Mouse (Mus musculus): Measurements from ENCODE around the gene Tfcp2l1.
"Not testable (repeated sequence)": the region's sequence is repeated elsewhere in the genome, so short reads cannot be mapped to it uniquely, and the experiment has no call there.

Tfcp2l1 gene

GRCm38 (mm10) chr1:118627781-118628464 lies at the start of gene Tfcp2l1:
Tfcp2l1 (plus strand) TSS chr1:118627945.
- in situ Hi-C loops (cut with MboI; ENCODE audit: unreplicated experiment in 2 of 2): no loop called here

DNA sequence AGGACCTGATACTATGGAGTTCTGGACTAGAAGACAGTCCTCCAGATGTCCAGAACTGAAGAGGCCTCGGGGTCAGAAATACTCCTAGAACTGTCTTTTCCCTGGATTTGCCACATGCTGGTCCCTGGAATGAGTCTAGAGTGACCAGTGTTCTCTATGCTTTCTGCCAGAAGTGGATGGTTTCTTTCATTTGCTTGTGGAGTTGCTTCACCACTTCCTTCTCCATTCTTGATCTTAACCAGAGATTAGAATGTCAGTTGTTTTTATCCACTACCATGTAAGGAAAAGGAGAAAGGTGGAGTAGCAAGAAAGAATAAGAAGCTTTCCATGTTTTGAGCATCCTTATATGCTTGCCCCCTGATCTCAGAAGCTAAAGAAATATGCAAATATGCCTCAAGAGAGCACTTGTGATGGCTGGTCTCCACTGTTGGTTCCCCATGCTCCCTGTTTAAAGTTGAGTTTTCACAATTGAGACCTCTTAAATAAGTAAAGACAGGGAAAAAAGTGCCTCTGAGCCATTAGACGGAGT lies 47.5 kb upstream of the Tfcp2l1 start:
- in situ Hi-C loops (cut with MboI; ENCODE audit: unreplicated experiment in 2 of 2): no loop called here

GRCm38 (mm10) chr1:118581179-118581578 lies 46.6 kb upstream of the Tfcp2l1 start:
- in situ Hi-C loops (cut with MboI; ENCODE audit: unreplicated experiment in 2 of 2): no loop called here

GRCm38 (mm10) chr1:118589721-118590120 lies 38.0 kb upstream of the Tfcp2l1 start:
- in situ Hi-C loops (cut with MboI; ENCODE audit: unreplicated experiment in 2 of 2): no loop called here

- in situ Hi-C loops (cut with MboI; ENCODE audit: unreplicated experiment in 2 of 2): no loop called here
These were observed 34.8 kb upstream of the Tfcp2l1 start for GRCm38 (mm10) chr1:118592933-118593332.

DNA sequence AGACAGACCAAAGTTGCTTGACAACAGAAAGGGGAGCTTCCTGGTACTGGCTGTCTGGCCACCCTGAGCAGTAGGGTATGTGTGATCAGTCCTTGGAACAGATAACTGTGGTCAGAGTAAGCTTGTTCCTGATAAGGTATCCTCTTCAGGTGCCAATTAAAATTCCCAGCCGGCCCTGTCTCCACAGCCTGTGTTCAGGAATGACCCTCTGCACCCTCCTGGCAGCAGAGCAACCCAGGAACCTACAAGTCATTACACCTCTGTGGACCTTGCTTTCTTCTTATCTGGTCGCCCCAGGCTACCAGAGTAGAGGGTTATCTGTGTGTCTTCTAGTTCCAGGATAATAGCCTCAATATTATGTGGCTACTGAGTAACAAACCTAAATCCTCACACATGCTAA lies 32.4 kb upstream of the Tfcp2l1 start:
- in situ Hi-C loops (cut with MboI; ENCODE audit: unreplicated experiment in 2 of 2): no loop called here

DNA sequence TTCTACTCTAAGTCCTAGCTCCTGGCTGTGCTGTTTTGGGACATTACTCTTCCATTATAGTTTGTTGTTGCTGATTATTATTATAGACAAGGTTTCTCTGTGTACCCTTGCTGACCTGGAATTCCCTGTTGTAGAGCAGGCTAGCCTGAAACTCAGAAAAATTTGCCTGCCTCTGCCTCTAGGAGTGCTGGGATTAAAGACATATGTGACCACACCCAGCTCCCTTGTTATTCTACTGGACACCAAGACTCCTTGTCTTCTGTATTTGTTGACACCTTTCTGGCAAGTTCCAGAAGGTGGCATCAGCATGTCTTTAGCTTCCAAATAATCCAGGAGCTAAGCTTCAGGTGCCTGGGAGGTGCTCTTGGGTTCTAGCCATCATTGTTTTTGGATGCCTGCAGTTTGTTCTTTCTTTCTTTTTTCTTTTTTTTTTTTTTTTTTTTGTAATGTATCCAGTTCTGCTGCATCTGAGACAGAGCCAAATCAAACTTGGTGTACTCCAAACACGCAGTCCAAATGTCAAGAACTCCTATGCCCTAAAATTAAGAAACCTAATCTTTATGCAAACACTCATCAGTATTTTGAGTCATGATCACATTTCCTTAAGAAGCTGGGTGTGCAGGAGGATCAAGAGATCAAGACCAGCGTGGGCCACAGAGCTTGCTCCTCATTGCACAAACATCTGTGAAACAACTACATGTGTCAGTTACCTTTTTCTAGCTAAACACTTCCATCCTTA lies 30.1 kb upstream of the Tfcp2l1 start:
- in situ Hi-C loops (cut with MboI; ENCODE audit: unreplicated experiment in 2 of 2): no loop called here

- in situ Hi-C loops (cut with MboI; ENCODE audit: unreplicated experiment in 2 of 2): no loop called here
These were observed 29.4 kb upstream of the Tfcp2l1 start for GRCm38 (mm10) chr1:118598339-118598738.

DNA sequence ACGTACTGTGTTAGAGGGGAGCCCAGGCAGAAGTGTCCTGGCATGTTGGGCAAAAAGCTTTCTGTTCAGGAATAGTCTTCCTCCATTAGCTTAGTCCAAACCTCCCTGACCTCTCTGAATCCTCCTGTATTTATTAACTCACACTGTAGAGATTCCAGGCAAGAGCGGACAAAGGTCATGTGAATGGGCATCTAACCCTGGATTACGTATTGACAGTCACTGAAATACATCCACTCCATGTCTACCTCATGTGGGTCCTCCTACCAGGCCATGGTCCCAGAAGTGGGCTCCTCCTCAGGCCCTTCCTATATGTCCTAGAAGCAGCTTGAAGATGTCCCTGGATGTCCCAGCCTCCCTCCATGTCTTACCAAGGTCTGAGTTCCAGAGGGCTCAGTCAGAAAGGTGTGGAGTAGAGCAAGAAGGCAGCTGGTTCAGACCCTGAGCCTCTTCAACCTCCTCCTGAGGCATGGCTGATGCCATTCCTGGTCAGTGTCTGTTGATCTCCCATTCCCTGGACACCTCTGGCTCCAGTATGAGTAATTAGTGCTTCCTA lies 14.0 kb upstream of the Tfcp2l1 start:
- in situ Hi-C loops (cut with MboI; ENCODE audit: unreplicated experiment in 2 of 2): no loop called here

DNA sequence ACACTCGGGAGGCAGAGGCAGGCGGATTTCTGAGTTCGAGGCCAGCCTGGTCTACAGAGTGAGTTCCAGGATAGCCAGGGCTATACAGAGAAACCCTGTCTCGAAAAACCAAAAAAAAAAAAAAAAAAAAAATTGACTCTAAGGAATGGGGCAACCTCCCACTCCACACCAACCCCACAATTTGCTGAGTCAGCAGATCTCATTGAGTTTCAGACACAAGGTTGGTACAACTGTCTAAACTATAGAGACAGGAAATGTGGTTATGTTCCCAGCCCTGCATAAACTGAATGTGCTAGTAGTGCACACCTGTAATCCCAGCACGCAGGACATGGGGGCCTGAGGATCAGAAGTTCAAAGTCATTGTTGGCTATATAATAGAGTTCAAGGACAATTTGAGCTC lies 6.7 kb upstream of the Tfcp2l1 start:
- in situ Hi-C loops (cut with MboI; ENCODE audit: unreplicated experiment in 2 of 2): not testable (repeated sequence)

DNA sequence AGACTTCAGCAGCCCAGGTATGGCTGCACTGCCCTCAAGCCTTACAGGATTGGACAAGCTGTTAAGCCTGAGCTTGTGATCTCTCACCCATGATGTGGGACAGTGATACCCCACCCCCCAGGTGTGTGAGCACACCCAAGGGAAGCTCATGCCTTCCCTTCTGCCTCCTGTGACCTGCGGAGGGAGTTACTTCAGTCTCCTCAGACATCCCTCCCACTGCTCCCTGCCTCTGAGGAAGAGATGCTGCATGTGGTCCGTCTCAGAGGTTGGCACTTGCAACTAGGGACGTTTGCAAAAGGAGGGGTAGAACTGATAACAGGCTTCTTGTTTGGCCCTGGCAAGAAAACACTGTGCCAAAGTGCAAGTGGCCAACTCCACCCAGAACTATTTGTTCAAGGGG lies 4.9 kb upstream of the Tfcp2l1 start:
- in situ Hi-C loops (cut with MboI; ENCODE audit: unreplicated experiment in 2 of 2): no loop called here

DNA sequence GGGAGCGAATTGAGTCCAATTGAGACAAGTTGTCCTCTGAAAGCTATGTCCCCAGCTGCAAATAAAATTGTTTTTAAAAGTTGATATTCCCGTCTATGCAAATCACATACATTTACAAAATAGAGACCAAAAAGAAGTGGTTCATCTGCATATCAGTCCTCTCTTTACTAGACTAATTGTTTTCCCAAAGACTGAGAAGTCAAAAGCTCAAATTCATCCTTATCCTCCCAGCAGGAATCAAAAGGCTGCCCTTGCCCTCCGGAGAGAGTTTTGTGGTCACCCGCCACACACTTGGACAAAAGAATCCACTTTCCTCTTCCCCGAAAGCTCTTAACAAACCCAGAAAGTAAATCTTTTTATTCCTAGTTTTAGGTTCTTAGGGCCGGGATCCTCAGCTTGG lies 2.3 kb upstream of the Tfcp2l1 start:
- in situ Hi-C loops (cut with MboI; ENCODE audit: unreplicated experiment in 2 of 2): no loop called here

DNA sequence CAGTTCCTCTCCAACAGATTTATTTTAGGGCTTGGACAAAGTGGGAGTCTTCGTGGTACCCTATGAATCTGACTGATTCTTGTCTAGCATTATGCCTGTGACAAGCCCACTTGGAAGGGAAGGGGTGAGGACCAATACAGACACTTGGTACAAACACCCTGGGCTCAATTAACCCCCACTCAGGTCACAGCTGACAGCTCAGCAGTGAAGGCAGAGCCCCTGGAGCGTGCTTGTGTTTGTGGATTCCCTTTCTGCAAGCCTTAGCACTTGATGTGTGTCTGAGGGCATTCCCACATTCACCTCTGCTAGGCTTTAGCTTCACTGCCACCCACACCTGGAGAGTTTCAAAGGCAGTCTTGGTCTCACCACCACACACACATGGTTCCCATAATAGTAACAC lies 1.8 kb upstream of the Tfcp2l1 start:
- in situ Hi-C loops (cut with MboI; ENCODE audit: unreplicated experiment in 2 of 2): no loop called here

DNA sequence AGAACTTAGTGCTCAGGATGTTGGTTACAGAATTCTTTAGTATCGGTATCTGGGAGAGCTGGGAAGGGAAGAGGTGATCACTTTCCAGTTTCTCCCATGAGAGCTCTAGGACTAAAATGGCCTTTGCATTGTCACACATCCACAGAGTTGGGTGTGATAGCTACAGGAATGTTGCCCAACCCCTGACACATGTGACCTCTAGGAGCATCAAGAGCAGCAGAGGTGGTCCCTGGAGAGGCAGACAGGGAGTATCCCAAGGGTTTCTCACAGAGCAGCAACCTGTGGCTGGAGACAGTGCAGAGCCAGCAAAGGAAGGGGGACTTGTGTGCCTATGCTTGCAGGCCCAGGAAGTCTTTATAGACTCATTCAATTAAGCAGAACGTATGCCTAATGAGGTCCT lies 1.3 kb upstream of the Tfcp2l1 start:
- in situ Hi-C loops (cut with MboI; ENCODE audit: unreplicated experiment in 2 of 2): no loop called here

DNA sequence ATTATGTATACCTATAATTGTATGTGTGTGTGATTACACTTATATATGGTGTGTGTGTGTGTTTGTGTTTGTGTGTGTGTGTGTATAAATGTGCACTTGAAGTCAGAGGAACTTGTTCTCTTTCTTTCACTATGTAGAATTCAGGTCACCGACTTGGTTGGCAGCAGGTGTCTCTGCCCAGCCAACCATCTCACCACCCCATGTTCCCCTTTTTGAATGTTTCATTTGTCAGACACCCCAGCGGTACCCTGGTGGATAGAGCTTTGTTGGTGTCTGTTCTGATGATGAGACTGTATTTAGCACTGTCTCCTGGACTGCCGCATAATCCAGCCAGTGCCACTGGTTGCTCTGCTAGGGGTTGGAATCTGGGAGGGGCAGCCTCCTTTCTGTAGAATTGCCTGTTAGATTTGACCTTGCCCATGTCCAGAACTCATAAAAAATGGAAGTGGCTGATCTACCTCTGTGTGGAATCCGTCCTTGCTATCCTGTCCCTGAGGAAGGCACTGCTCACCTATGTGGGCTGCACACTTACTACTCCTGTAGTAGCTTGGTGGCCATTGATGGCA lies 5.8 kb downstream of the Tfcp2l1 start:
- in situ Hi-C loops (cut with MboI; ENCODE audit: unreplicated experiment in 2 of 2): no loop called here

DNA sequence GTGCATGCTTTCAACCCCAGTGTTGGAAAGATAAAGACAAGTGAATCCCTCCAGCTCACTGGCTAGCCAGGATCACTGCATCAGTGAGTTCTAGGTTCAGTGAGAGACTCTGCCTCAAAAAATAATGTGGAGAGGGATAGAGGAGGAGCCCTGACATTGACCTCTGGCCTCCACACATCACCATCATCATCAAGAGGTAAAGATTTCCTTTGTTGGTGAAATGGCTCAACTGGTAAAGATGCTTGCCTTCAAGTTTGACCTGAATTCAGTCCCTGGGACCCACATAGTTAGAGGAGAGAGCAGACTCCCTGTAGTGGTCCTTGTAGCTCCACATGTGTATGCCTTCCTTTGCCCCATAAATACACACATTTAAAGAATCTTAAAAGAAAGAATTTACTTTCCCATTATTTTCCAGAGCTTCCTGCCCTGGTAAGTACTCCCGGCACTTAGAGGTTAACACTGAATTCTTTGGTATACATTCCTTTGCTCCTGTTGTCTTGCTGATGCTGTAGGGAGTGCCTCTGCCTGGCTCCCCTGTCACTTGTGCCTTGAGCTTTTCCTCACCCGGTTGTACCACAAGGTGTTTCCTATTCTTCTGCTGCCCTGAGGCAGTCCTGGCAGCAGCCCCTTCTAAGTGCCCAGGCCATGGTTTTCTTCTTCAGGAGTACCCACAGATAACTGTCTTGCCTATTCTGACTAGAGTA lies 14.7 kb downstream of the Tfcp2l1 start:
- in situ Hi-C loops (cut with MboI; ENCODE audit: unreplicated experiment in 2 of 2): no loop called here

GRCm38 (mm10) chr1:118643138-118643979 lies 15.6 kb downstream of the Tfcp2l1 start:
- in situ Hi-C loops (cut with MboI; ENCODE audit: unreplicated experiment in 2 of 2): no loop called here

DNA sequence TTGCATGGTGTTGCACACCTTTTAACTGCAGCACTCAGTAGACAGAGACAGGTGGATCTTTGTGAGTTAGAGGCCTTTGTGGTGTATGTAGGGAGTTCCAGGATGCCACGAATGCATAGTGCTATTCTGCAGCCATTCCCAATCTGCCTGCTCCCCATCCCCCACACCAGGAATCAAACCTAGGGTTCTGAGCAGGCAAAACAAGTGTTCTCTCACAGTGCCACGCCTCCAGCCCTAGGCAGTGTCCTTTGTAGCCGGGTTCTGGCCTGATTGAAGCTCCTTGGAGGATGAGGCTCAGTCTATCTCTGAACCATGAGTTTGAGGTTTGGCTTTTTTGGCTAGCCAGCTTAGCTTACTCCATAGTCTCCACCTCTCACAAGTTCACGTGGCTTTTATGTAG lies 18.0 kb downstream of the Tfcp2l1 start:
- in situ Hi-C loops (cut with MboI; ENCODE audit: unreplicated experiment in 2 of 2): no loop called here

DNA sequence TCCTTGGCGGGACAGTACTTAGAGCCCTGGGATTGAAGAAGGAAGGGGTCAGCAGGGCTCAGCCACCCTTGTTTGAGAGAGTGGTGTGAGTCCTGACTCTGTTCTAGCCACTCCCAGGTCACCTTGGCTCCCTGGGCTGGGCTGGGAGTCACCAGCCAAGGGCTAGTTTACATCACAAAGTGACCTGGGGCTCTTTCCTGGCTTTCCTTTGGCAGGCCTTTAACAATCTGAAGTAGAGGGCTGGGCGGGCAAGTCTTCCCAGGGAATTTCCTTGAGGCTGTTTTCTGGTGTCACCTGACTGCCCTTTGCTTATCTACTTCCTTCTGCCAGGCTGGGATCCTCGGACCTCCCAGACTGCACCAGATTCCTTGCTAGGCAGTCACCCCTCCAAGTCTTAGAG lies 20.3 kb downstream of the Tfcp2l1 start:
- in situ Hi-C loops (cut with MboI; ENCODE audit: unreplicated experiment in 2 of 2): no loop called here

Measured in v-Abl transformed pro-B cells (cell line).